Mouse (Mus musculus) gastrocnemius, adult 2 months (tissue): Measurements from ENCODE around the gene Nudt9. TPM values are rescaled to one million over a fixed set of nuclear protein-coding genes. Genes with fewer than 3 reads are reported as not detected.
"Not testable (repeated sequence)": the region's sequence is repeated elsewhere in the genome, so short reads cannot be mapped to it uniquely, and the experiment has no call there.

ENCODE experiments used
- DNase-seq: peaks from one replicate; pipeline ENCODE4 v3.0.0; 2022
- H3K27ac ChIP-seq: fragments of 200-600 bp; 2 replicates; pipeline ENCODE4 v1.8.1; 2022; ENCODE audit warnings: mild to moderate bottlenecking
- H3K4me3 ChIP-seq: fragments of 200-600 bp; 2 replicates; pipeline ENCODE4 v1.8.1; 2022; ENCODE audit warnings: mild to moderate bottlenecking, moderate library complexity
- CTCF ChIP-seq: fragments of 200-600 bp; IDR thresholded peaks from 2 replicates; pipeline ENCODE4 v1.8.1; 2022; ENCODE audit warnings: antibody characterized with exemption, mild to moderate bottlenecking, moderate library complexity
- intact Hi-C: fragments of 180-260 bp; cut with DNase I; formaldehyde crosslinking; loops from one replicate; pipeline ENCODE4 v1.15.1; 2025
- total RNA-seq, 2 experiments: library from RNA; stranded (reverse); gene quantifications; 2 replicates each; pipeline ENCODE4 v1.2.3; 2021

Nudt9 gene
- total RNA-seq, 2 experiments from 2014 or later, result 62.6 to 68.7 TPM

GRCm38 (mm10) chr5:104021597-104022378, 24.3 kb upstream of the Nudt9 start, which contains the start of gene Hsd17b11:
Gene Hsd17b11, minus strand, starts transcription at chr5:104021919.
- intact Hi-C loops, result no loop called here
- no peak; the same call in 1 of the 2 replicates for TF ChIP-seq CTCF

GRCm38 (mm10) chr5:104022558-104022957, 23.5 kb upstream of the Nudt9 start:
- peak overlapping the region; percentile 94 for H3K27ac ChIP-seq
- DNase-seq, result no peak
- intact Hi-C loops, result no loop called here
- no peak for TF ChIP-seq CTCF
- H3K4me3 ChIP-seq, result peak overlapping the region; percentile 79

More at GRCm38 (mm10) chr5:104021597-104022378, 24.3 kb upstream of the Nudt9 start, which contains the start of gene Hsd17b11:
- peak within 1 kb of the TSS; percentile 79 for H3K4me3 ChIP-seq
- peak; percentile 91 for DNase-seq
- H3K27ac ChIP-seq, result peak within 1 kb of the TSS; percentile 94

- H3K4me3 ChIP-seq, result no peak overlapping the region
- DNase-seq, result no peak
- no peak overlapping the region for H3K27ac ChIP-seq
- intact Hi-C loops, result no loop called here
- no peak for TF ChIP-seq CTCF
Measured at GRCm38 (mm10) chr5:104023289-104024020, 22.7 kb upstream of the Nudt9 start.

GRCm38 (mm10) chr5:104024193-104024592, 21.9 kb upstream of the Nudt9 start:
- H3K4me3 ChIP-seq, H3K27ac ChIP-seq, intact Hi-C loops, DNase-seq: not testable (repeated sequence)

GRCm38 (mm10) chr5:104024762-104025161, 21.3 kb upstream of the Nudt9 start:
- DNase-seq, result no peak
- peak overlapping the region; percentile 5; the same call in 1 of the 2 replicates for H3K27ac ChIP-seq
- TF ChIP-seq CTCF, result no peak
- intact Hi-C loops, result no loop called here
- H3K4me3 ChIP-seq, result no peak overlapping the region; the same call in 1 of the 2 replicates

GRCm38 (mm10) chr5:104025245-104025854, 20.8 kb upstream of the Nudt9 start:
- Histone ChIP-seq H3K27ac (peak overlapping the region; percentile 5; the same call in 1 of the 2 replicates), H3K4me3 (peak overlapping the region; percentile 19; the same call in 1 of the 2 replicates)
- DNase-seq, result no peak
- intact Hi-C loops, result no loop called here
- TF ChIP-seq CTCF, result no peak

- intact Hi-C loops, result no loop called here
- TF ChIP-seq CTCF, result no peak
Measured at GRCm38 (mm10) chr5:104032434-104033097, 13.5 kb upstream of the Nudt9 start.

GRCm38 (mm10) chr5:104035066-104035465, 11.0 kb upstream of the Nudt9 start:
- no peak for TF ChIP-seq CTCF
- H3K4me3 ChIP-seq, result no peak overlapping the region
- no peak for DNase-seq
- no peak overlapping the region for H3K27ac ChIP-seq
- intact Hi-C loops, result no loop called here

More at GRCm38 (mm10) chr5:104032434-104033097, 13.5 kb upstream of the Nudt9 start:
- Histone ChIP-seq H3K4me3 (no peak overlapping the region), H3K27ac (no peak overlapping the region)
- no peak for DNase-seq

GRCm38 (mm10) chr5:104035824-104036223, 10.3 kb upstream of the Nudt9 start:
- TF ChIP-seq CTCF, result no peak

GRCm38 (mm10) chr5:104036686-104037085, 9.4 kb upstream of the Nudt9 start:
- no peak for DNase-seq
- TF ChIP-seq CTCF, result no peak
- intact Hi-C loops, result no loop called here
- H3K4me3 ChIP-seq, result no peak overlapping the region
- H3K27ac ChIP-seq, result no peak overlapping the region

More at GRCm38 (mm10) chr5:104035824-104036223, 10.3 kb upstream of the Nudt9 start:
- Histone ChIP-seq H3K4me3 (no peak overlapping the region), H3K27ac (no peak overlapping the region)
- intact Hi-C loops, result no loop called here
- no peak for DNase-seq

GRCm38 (mm10) chr5:104039154-104039932, 6.8 kb upstream of the Nudt9 start:
- peak; percentile 38 for DNase-seq
- intact Hi-C loops, result loop anchor here (2.0 kb wide), 1 partner anchor 41 kb away; no protein-coding TSS in a partner anchor
- no peak overlapping the region for H3K4me3 ChIP-seq
- TF ChIP-seq CTCF, result peak; percentile 75
- no peak overlapping the region for H3K27ac ChIP-seq
